Mouse (Mus musculus): ENCODE data around the gene Ccdc85c.

DNA sequence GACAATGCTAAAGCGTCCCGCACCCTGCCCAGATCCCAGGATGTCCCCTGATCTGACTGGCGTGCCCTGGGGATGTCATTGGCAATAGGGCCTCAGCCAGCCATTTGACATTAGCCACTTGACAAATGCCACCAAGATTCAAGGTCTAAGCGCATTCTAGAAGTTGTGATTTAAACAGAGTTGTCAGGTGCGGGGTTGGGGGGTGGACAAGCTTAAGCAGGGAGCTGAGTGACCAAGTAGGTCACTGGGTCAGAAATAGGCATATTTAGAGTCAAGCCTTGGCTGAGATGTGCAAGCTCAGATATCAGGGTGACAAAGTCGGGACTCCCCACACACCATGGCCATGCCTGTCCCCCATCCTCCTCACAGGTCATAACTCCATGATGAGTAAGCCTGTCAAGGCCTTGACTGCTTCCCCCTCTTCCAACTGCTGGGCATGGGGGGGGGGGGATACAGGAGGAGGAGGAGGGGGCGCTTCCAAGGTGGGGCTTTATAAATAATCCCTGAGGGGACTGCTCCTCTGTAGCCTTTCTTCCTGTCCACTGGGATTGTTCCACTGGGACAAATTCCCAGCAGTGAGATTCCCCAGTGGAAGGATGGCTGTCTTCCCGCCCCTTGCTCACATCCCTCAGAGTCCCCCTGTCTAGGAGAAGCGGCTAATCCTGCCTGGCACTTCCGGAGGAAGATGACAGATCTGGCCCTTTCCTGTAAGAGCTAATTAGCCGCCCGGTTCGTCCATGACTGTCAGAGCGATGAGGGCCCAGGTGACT is 9.4 kb upstream of the Ccdc85c start:
- no peak for TF ChIP-seq CTCF (IDR thresholded peaks at IDR 0.05; ENCODE audit: insufficient read depth, low read length)
- TF ChIP-seq POLR2A (IDR thresholded peaks at IDR 0.05; ENCODE audit: borderline replicate concordance, extremely low read depth, low read depth, low read length) = no peak
